Comparison of ENCODE assay signal across 19 mouse cellular contexts in genomic region chr7:16710604-16711003, GRCm38 (mm10). TPM values are rescaled to one million over a fixed set of nuclear protein-coding genes. Genes with fewer than 3 reads are reported as not detected.
DNase-seq lines count a peak whose midpoint lies in the region; ATAC-seq and TF ChIP-seq lines count a peak whose summit lies in the region.
"Had no signal": no experiment of that assay in that cellular context is flagged by ENCODE, and none has a peak within 500 bp of the region (broad histone marks: within the 10 kb centered on the region; RNA-seq: fewer than 3 reads in every experiment).

No protein-coding gene starts in this region.

- H3K36me3 ChIP-seq in liver, adult 2 months (ENCODE audit: control insufficient read depth, insufficient read depth, low read length) = no peaks in the 10 kb centered on the region
- H3K36me3 ChIP-seq in liver, embryonic 12.5 days = no peaks in the 10 kb centered on the region
- H3K36me3 ChIP-seq: kidney, embryonic 15.5 days; limb, embryonic 12.5 days; midbrain, embryonic 15.5 days had no signal

- no peaks in the 10 kb centered on the region for H3K79me2 ChIP-seq in liver, adult 2 months (ENCODE audit: control insufficient read depth, insufficient read depth, low read length)

- no peak for DNase-seq in gastrocnemius, adult 2 months
- no peak for DNase-seq in gastrocnemius, adult 8-10 months (ENCODE audit: low spot score in 2 of 2)
- peak; percentile 12 for DNase-seq in liver, adult 2 months (ENCODE audit: extremely low read depth, low read depth, low spot score)
- DNase-seq in 416B (ENCODE audit: low read depth) = peak; percentile 46
- DNase-seq in layer of hippocampus, adult 18-20 months (ENCODE audit: low spot score in 2 of 2) = no peak
- DNase-seq: adrenal gland, postnatal 36 days; cerebellum, adult 18-20 months; heart, postnatal 4 days; lung, postnatal 10 days; right cerebral cortex, adult 18-20 months had no signal

- no peaks in the 10 kb centered on the region for H3K9me3 ChIP-seq in liver, embryonic 12.5 days (replicated peaks)
- H3K9me3 ChIP-seq: kidney, embryonic 15.5 days; midbrain, embryonic 15.5 days had no signal

- 76% methylated on average over 5 of the region's 5 CpGs for WGBS in liver, adult 2 months
- 57% methylated on average over 5 of the region's 5 CpGs for WGBS in liver, embryonic 12.5 days (ENCODE audit: insufficient replicate concordance)
- 67% methylated on average over 5 of the region's 5 CpGs for WGBS in bone marrow, adult 2 months

- no peaks in the 10 kb centered on the region for H3K27me3 ChIP-seq in liver, adult 2 months (ENCODE audit: control insufficient read depth, insufficient read depth, low read length)
- H3K27me3 ChIP-seq in liver, embryonic 12.5 days (replicated peaks) = peaks cover 25% of the 10 kb centered on the region
- H3K27me3 ChIP-seq: kidney, embryonic 15.5 days had no signal

- ATAC-seq in liver, embryonic 12.5 days = no peak
- no peak for ATAC-seq in activated CD4-positive, CD25-positive, alpha-beta regulatory T cell, adult 4 months
- ATAC-seq: midbrain, embryonic 15.5 days had no signal

- no peak for TF ChIP-seq POLR2A in liver, adult 2 months (IDR thresholded peaks at IDR 0.05; ENCODE audit: extremely low read depth, insufficient read depth, low read length)
- no peak for TF ChIP-seq POLR2A in bone marrow, adult 2 months (IDR thresholded peaks at IDR 0.05; ENCODE audit: borderline replicate concordance, control insufficient read depth, low read depth, low read length)

- no peak overlapping the region for H3K9ac ChIP-seq in liver, adult 2 months (ENCODE audit: low read depth, low read length)
- no peak overlapping the region for H3K9ac ChIP-seq in liver, embryonic 12.5 days
- H3K9ac ChIP-seq: kidney, embryonic 15.5 days; limb, embryonic 12.5 days; midbrain, embryonic 15.5 days had no signal

- H3K27ac ChIP-seq in gastrocnemius, adult 2 months = no peak overlapping the region
- H3K27ac ChIP-seq in liver, adult 2 months (replicated peaks; ENCODE audit: insufficient read depth, low read depth, low read length) = no peak overlapping the region
- H3K27ac ChIP-seq in liver, embryonic 12.5 days = no peak overlapping the region
- H3K27ac ChIP-seq in bone marrow, adult 2 months (ENCODE audit: control insufficient read depth, insufficient read depth, low read depth, low read length, poor library complexity) = no peak overlapping the region
- H3K27ac ChIP-seq: kidney, embryonic 15.5 days; limb, embryonic 12.5 days; midbrain, embryonic 15.5 days had no signal

- intact Hi-C loops in gastrocnemius, adult 2 months (cut with DNase I) = no loop called here

- no peak overlapping the region for H3K4me2 ChIP-seq in liver, embryonic 12.5 days
- H3K4me2 ChIP-seq: kidney, embryonic 15.5 days; limb, embryonic 12.5 days; midbrain, embryonic 15.5 days had no signal

- no peak overlapping the region for H3K4me3 ChIP-seq in gastrocnemius, adult 2 months
- no peak overlapping the region for H3K4me3 ChIP-seq in liver, adult 2 months (ENCODE audit: insufficient read depth, low read depth, low read length)
- H3K4me3 ChIP-seq in liver, embryonic 12.5 days = no peak overlapping the region
- no peak overlapping the region for H3K4me3 ChIP-seq in bone marrow, adult 2 months (replicated peaks; ENCODE audit: control insufficient read depth, low read depth, low read length)
- H3K4me3 ChIP-seq: kidney, embryonic 15.5 days; limb, embryonic 12.5 days; midbrain, embryonic 15.5 days had no signal

- TF ChIP-seq CTCF in gastrocnemius, adult 2 months (IDR thresholded peaks at IDR 0.05) = peak; percentile 21; the same call in 1 of the 2 replicates
- no peak; the same call in 1 of the 2 replicates for TF ChIP-seq CTCF in liver, adult 2 months (IDR thresholded peaks at IDR 0.05; ENCODE audit: low read depth, low read length)
- TF ChIP-seq CTCF in bone marrow, adult 2 months (IDR thresholded peaks at IDR 0.05; ENCODE audit: control insufficient read depth, insufficient read depth, low read length) = peak; percentile 28; the same call in 1 of the 2 replicates

- no peaks in the 10 kb centered on the region for H3K4me1 ChIP-seq in liver, adult 2 months (ENCODE audit: control insufficient read depth, insufficient read depth, low read length)
- H3K4me1 ChIP-seq in liver, embryonic 12.5 days = no peaks in the 10 kb centered on the region
- H3K4me1 ChIP-seq in bone marrow, adult 2 months (ENCODE audit: control insufficient read depth, insufficient read depth, low read length) = no peaks in the 10 kb centered on the region
- H3K4me1 ChIP-seq: kidney, embryonic 15.5 days; midbrain, embryonic 15.5 days had no signal

RNA-seq across cellular contexts. Expression of gene Ceacam9, which starts 11.1 kb away (rescaled TPM):
- not detected for total RNA-seq in gastrocnemius, adult 2 months (2021)
- not detected for total RNA-seq in gastrocnemius, adult 8-10 months (2022)
- not detected in 2 replicates for total RNA-seq in liver, adult 2 months (2014; rRNA removed)
- not detected in 2 replicates for polyA plus RNA-seq in liver, adult 2 months (2012; rRNA removed)
- not detected in 2 replicates for polyA plus RNA-seq in liver, embryonic 12.5 days (2016; fragmentation: Nextera tagmentation; extraction: Ambion mirVana)
- not detected in 2 replicates for polyA plus RNA-seq in bone marrow, adult 2 months (2011; ENCODE audit: insufficient read depth, insufficient read length, low replicate concordance, missing spikeins)
- polyA plus RNA-seq in activated CD4-positive, CD25-positive, alpha-beta regulatory T cell, adult 4 months (2017; shearing (Covaris generic)) = not detected
- not detected for total RNA-seq in layer of hippocampus, adult 18-20 months (2021)
- total RNA-seq: adrenal gland, postnatal 36 days; heart, postnatal 4 days; layer of hippocampus, postnatal 10 days; neutrophil, adult 5-6 weeks had no signal
- polyA plus RNA-seq: embryonic facial prominence, embryonic 11.5 days; kidney, embryonic 15.5 days; limb, embryonic 12.5 days had no signal

RNA-seq across cellular contexts. Expression of gene Ap2s1, which starts 27.6 kb away (rescaled TPM):
- total RNA-seq in gastrocnemius, adult 2 months (2021) = 10 to 100 TPM; 49.6 to 56.4 TPM
- 10 to 100 TPM; 37.0 to 54.4 (median 47.1) TPM for total RNA-seq in gastrocnemius, adult 8-10 months (2022)
- 116 and 134 TPM in 2 replicates for total RNA-seq in liver, adult 2 months (2014; rRNA removed)
- polyA plus RNA-seq in liver, adult 2 months (2012; rRNA removed) = 171 and 195 TPM in 2 replicates
- polyA plus RNA-seq in liver, embryonic 12.5 days (2016; fragmentation: Nextera tagmentation; extraction: Ambion mirVana) = 218 and 230 TPM in 2 replicates
- polyA plus RNA-seq in bone marrow, adult 2 months (2011; ENCODE audit: insufficient read depth, insufficient read length, low replicate concordance, missing spikeins) = 173 and 200 TPM in 2 replicates
- polyA plus RNA-seq in activated CD4-positive, CD25-positive, alpha-beta regulatory T cell, adult 4 months (2017; shearing (Covaris generic)) = 100 to 1,000 TPM; 101 to 111 TPM
- total RNA-seq in layer of hippocampus, adult 18-20 months (2021) = 100 to 1,000 TPM; 257 to 266 TPM

RNA-seq across cellular contexts. Expression of gene Ceacam15, which starts 35.1 kb away (rescaled TPM):
- not detected for total RNA-seq in gastrocnemius, adult 2 months (2021)
- total RNA-seq in gastrocnemius, adult 8-10 months (2022) = not detected
- not detected in 2 replicates for total RNA-seq in liver, adult 2 months (2014; rRNA removed)
- not detected in 2 replicates for polyA plus RNA-seq in liver, adult 2 months (2012; rRNA removed)
- polyA plus RNA-seq in liver, embryonic 12.5 days (2016; fragmentation: Nextera tagmentation; extraction: Ambion mirVana) = not detected in 2 replicates
- not detected in 2 replicates for polyA plus RNA-seq in bone marrow, adult 2 months (2011; ENCODE audit: insufficient read depth, insufficient read length, low replicate concordance, missing spikeins)
- polyA plus RNA-seq in activated CD4-positive, CD25-positive, alpha-beta regulatory T cell, adult 4 months (2017; shearing (Covaris generic)) = under 1 TPM in 1 of 2 experiments, not detected in 1; 0.32 TPM
- not detected for total RNA-seq in layer of hippocampus, adult 18-20 months (2021)
- total RNA-seq: adrenal gland, postnatal 36 days; layer of hippocampus, postnatal 10 days; neutrophil, adult 5-6 weeks had no signal
- polyA plus RNA-seq: embryonic facial prominence, embryonic 11.5 days; kidney, embryonic 15.5 days; limb, embryonic 12.5 days; midbrain, embryonic 15.5 days had no signal

Comparison
In these comparisons a context has a peak if more than half of its experiments do, and no peak if none do; other contexts are left out.
1. DNase-seq: peak in liver, adult 2 months (single experiment) and 416B (single experiment); none in gastrocnemius, adult 2 months (single experiment), gastrocnemius, adult 8-10 months (0 of 2) and layer of hippocampus, adult 18-20 months (0 of 2).